In genomic region chr2:91236601-91237510, GRCm38 (mm10) we compare ENCODE assay signal across 8 mouse cellular contexts. TPM values are rescaled to one million over a fixed set of nuclear protein-coding genes. Genes with fewer than 3 reads are reported as not detected.
DNase-seq lines count a peak whose midpoint lies in the region; ATAC-seq lines count a peak whose summit lies in the region.

TSS of gene Ddb2 (minus strand) at chr2:91236982.

- H3K9ac ChIP-seq in hindbrain, embryonic 11.5 days (ENCODE audit: low read depth, low read length), result peak within 1 kb of the TSS; percentile 67

- no peaks in the 10 kb centered on the region for H3K4me1 ChIP-seq in hindbrain, embryonic 11.5 days (replicated peaks; ENCODE audit: control insufficient read depth, insufficient read depth, low read length)

- H3K27ac ChIP-seq in hindbrain, embryonic 11.5 days (ENCODE audit: low read depth, low read length), result peak within 1 kb of the TSS; percentile 80

- peak within 1 kb of the TSS; percentile 79 for H3K4me2 ChIP-seq in hindbrain, embryonic 11.5 days (replicated peaks; ENCODE audit: low read depth, low read length)

- no peaks in the 10 kb centered on the region for H3K36me3 ChIP-seq in hindbrain, embryonic 11.5 days (ENCODE audit: control insufficient read depth, insufficient read depth, low read length)

- no peaks in the 10 kb centered on the region for H3K27me3 ChIP-seq in hindbrain, embryonic 11.5 days (ENCODE audit: control insufficient read depth, insufficient read depth, low read length)

- WGBS in hindbrain, embryonic 11.5 days, result 1% methylated on average over 48 of the region's 48 CpGs

- no peaks in the 10 kb centered on the region for H3K9me3 ChIP-seq in hindbrain, embryonic 11.5 days (ENCODE audit: control insufficient read depth, low read length)

- DNase-seq in Muller cell, postnatal 12 days (ENCODE audit: inconsistent ontology term), result peak; percentile 99
- DNase-seq in cerebellum, adult 9-11 months, result peak; percentile 93
- peak; percentile 75 to 87 for DNase-seq in frontal cortex, adult 2 months (ENCODE audit: extremely low spot score in 1 of 2, low spot score in 1 of 2)
- peak; percentile 96 for DNase-seq in hindbrain, embryonic 11.5 days (ENCODE audit: low spot score)
- DNase-seq in layer of hippocampus, postnatal 10 days (ENCODE audit: low spot score in 2 of 2), result peak; percentile 85 to 91
- DNase-seq in lung, postnatal 10 days, result peak; percentile 96
- peak; percentile 94 for DNase-seq in ovary, postnatal 36 days (ENCODE audit: low spot score)
- DNase-seq in thymus, postnatal 25 days, result peak; percentile 92

- peak within 1 kb of the TSS; percentile 47 for H3K4me3 ChIP-seq in hindbrain, embryonic 11.5 days (ENCODE audit: low read depth, low read length)

- peak; percentile 98 for ATAC-seq in hindbrain, embryonic 11.5 days (ENCODE audit: low FRiP score)

RNA-seq across cellular contexts. Expression of gene Ddb2, which starts in this region (rescaled TPM):
- polyA plus RNA-seq in frontal cortex, adult 2 months (2012; rRNA removed), result 37.8 and 39.2 TPM in 2 replicates
- polyA plus RNA-seq in hindbrain, embryonic 11.5 days (2014; fragmentation: Nextera tagmentation; extraction: Ambion mirVana), result 6.2 and 8.6 TPM in 2 replicates
- 1 to 10 TPM; 8.9 to 9.4 TPM for total RNA-seq in layer of hippocampus, postnatal 10 days (2021)

Comparison
In these comparisons a context has a peak if more than half of its experiments do, and no peak if none do; other contexts are left out.
1. Peak in every context shown above with its lines: DNase-seq, ATAC-seq, H3K4me3 ChIP-seq and H3K27ac ChIP-seq.